Mouse (Mus musculus) kidney, adult 8-10 months (tissue): Measurements from ENCODE around the gene Ing4.

ENCODE experiments used
- DNase-seq, 2 experiments: peaks; one replicate each; pipeline ENCODE4 v3.0.0; 2022

Gene Ing4

DNA sequence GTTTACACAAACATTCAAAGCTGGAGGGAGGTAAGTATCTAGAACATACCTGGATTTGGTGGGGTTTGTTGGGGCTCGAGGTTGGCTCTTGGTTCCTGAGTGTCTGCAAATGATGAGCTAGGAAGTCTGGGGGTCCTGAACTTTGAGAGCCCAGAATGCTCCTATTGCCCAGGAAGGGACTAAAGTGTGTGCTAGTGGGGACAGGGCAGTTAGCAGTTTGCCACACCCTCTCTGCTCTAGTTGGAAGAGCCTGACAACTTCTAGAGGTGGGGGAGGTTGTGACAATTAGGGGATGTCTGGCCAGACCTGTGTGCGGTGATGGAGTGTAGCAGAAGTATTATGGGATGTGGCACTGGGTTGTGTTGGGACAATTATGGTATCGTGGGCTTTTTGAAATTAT is 55.3 kb downstream of the Ing4 start:
- no peak for DNase-seq

DNA sequence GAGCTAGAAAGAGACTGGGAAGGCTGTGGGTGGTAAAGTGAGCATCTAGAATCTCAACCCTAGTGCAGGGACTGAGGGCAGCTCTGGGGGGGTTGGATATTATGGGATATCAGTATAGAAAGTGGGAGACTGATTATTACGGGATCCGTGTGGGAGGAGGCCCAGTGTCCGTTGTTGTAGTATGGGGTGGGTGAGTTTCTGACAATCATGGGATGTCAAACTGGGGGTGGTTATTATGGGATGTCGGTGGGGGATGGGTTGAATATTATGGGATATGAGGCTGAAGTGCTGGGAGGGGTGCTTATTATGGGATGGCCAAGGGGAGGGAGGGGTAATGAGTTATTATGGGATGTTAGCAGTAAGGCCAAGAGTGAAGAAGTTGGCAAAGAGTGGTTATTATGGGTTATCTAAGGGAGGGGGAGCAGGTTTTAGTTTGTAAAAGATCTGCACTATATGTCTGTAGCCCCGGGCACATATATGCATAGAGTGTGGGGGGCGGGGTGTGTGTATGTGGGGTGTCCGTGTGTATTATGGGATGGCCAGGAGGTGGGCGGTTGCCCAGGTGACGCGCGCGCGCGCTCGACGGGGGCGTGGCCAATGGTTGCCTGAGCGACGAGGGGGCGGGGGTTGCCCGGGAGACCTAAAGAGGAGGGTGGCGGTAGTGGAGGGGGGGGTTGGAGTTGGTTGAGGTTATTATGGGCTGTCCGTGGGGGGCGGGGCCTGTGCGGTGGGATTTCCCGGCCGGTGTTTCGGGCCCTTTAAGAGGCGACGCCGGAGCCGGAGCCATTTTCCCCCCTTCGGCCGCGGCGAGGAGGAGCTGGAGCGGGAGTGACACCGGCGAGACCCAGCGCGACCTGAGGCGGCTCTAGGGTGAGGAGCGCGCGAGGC is 56.1 kb downstream of the Ing4 start, which contains the start of gene Chd4:
TSS of gene Chd4 (plus strand) at position 591 of the 888 bp plus-strand sequence.
- peak; percentile 93 to 95 for DNase-seq

DNA sequence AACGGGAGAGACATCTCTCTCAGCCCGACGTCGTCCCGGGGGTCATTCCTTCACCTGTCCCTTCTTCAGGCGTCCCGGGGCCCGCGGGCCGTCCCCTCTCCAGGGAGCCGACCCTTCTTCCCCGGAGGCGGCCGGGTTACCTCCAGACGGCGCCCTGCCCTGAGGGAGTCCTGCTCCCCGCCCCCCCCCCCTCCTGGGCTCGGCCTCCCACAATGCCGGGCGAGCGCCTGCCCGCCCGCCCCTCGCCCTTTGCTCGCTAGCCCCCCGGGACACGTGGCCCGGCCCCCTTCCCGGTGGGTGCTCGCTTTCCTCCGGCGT is 56.7 kb downstream of the Ing4 start:
- no peak for DNase-seq

DNA sequence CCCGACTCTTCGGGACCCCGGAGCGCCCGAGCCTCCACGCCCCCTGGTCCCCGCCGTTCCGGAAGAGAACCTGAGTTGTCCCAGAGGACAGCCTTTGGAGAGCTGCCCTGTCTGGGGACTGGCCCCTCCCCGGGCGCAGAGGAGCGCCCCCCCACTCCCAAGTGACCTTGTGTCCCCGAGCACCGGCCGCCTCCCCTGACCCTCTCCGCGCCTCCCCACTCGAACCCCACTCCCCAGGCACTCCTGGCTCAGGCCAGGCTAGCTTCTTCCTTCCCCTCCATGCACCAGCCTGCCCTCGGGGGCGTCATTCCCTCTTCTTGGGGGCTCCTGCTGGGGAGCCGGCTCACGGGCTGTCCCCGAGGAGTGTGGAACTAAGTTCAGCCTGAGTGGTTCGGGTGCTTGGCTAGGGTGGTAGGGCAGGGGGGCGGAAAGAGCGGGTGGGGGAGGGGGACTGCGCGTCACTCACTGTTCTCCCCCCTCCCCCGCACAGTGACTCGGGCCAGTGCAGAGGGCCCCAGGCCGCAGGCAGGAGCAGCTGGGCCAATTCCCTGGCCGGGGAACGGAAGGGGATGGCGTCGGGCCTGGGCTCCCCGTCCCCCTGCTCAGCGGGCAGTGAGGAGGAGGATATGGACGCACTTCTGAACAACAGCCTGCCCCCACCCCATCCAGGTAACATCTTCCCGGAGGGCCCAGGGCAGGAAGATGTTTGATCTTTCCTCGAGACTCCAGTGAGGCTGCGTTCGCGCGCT is 57.2 kb downstream of the Ing4 start:
- peak in 1 of 2 experiments; percentile 69 for DNase-seq

DNA sequence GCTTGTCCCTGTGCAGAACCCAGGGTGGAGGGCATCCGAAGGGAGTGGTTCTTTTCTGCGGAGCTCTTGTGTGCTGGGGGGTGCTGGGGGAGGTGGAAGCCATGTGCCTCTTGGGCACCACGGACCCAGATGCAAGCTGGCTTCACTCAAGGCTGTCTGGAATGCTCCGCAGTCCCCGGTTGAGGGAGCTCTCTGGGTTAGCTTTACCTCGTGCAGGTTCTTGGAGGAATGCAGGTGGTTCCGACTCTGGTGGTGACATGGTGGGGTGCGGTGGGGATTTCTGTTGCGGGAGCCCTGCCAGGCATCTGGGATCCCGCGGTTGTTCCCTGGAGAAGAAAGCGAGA is 57.8 kb downstream of the Ing4 start:
- no peak for DNase-seq

DNA sequence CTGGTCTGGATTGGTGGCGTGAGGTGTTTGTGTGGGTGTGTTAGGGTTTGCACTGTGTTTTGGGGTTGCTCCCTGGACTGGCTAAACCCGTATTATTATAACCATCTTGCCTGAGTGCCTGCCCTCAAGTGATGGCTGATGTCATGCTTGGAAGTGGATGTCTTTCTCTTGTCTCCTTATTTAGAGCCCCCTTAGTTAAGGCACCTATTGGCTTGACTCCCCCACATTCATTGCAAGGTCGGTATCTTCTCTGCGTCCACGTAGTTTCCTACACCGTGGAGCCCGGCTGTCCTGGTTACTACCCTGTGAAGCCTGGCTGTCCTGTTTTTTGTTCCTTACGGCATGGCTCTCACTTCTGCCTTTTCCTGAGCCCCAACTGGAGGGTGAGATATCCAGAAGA is 58.4 kb downstream of the Ing4 start:
- DNase-seq = no peak

DNA sequence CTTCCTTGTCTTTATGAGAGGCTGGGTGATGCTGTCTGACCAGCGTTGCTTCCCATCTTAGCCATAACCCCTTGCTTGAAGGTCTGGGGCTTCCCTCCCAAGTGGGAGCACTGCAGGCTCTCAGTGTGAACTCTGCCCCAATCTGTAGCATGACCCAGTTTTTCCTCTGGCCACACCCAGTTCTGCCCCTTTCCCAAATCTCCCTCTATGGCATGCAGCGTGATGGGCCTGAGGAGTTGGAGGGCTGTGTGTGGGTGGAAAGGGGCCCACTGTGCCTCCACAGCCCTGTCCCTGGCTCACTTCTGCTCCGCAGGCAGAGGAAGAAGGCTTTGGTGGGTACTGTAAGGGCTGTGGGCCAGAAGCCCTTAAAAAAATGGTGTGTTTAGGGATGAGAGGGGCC is 59.0 kb downstream of the Ing4 start:
- DNase-seq = no peak
